Mouse (Mus musculus) spleen, adult 18-20 months (tissue): ENCODE measurements around the gene Gm49345.
"Not testable (repeated sequence)": the region's sequence is repeated elsewhere in the genome, so short reads cannot be mapped to it uniquely, and the experiment has no call there.

Experiments used
- DNase-seq, 2 experiments: peaks; one replicate each; pipeline ENCODE4 v3.0.0; 2022; ENCODE audit warnings: mixed read lengths in 2 of 2

The Gm49345 gene

GRCm38 (mm10) chr13:67637294-67638007 is at the start of gene Gm49345, which contains the start of gene Zfp729a:
Gm49345 (minus strand) TSS chr13:67637769.
Zfp729a (minus strand) TSS chr13:67637791.
- DNase-seq: peak; percentile 62 to 77

GRCm38 (mm10) chr13:67686971-67687370 is 49.4 kb upstream of the Gm49345 start, which contains the start of gene Zfp738:
Zfp738 (minus strand) TSS chr13:67687071.
- no peak for DNase-seq

- not testable (repeated sequence) for DNase-seq
These were observed 46.3 kb upstream of the Gm49345 start for GRCm38 (mm10) chr13:67683841-67684240.

GRCm38 (mm10) chr13:67682959-67683735 is 45.6 kb upstream of the Gm49345 start:
- peak; percentile 63 to 74 for DNase-seq

GRCm38 (mm10) chr13:67674902-67675301 is 37.3 kb upstream of the Gm49345 start:
- DNase-seq: no peak

- DNase-seq: no peak
These were observed 14.9 kb upstream of the Gm49345 start for GRCm38 (mm10) chr13:67652496-67652895.

GRCm38 (mm10) chr13:67610108-67610507 is 27.5 kb downstream of the Gm49345 start:
- DNase-seq: no peak

- DNase-seq: peak; percentile 82 to 90
These were observed 28.3 kb downstream of the Gm49345 start, which contains the start of gene Zfp729b for GRCm38 (mm10) chr13:67609066-67609876. Zfp729b (minus strand) TSS chr13:67609707.

GRCm38 (mm10) chr13:67572591-67573189 is 64.9 kb downstream of the Gm49345 start:
- DNase-seq: no peak

GRCm38 (mm10) chr13:67553730-67554129 is 83.8 kb downstream of the Gm49345 start, which contains the start of gene Zfp748:
Zfp748 (minus strand) TSS chr13:67553830.
- DNase-seq: no peak

GRCm38 (mm10) chr13:67552505-67553346 is 84.8 kb downstream of the Gm49345 start:
- DNase-seq: peak; percentile 75 to 76

GRCm38 (mm10) chr13:67545941-67546340 is 91.6 kb downstream of the Gm49345 start:
- no peak for DNase-seq
